Mouse (Mus musculus) c-Kit-positive CD71-positive TER-119-negative erythroid progenitor cells, embryonic 14.5 days (primary cell): ENCODE data around the gene Cyp4x1.

Source experiments
- DNase-seq: peaks from one replicate; pipeline ENCODE4 v3.0.0-alpha.2; 2013; ENCODE audit warnings: low read depth

Cyp4x1 gene

DNA sequence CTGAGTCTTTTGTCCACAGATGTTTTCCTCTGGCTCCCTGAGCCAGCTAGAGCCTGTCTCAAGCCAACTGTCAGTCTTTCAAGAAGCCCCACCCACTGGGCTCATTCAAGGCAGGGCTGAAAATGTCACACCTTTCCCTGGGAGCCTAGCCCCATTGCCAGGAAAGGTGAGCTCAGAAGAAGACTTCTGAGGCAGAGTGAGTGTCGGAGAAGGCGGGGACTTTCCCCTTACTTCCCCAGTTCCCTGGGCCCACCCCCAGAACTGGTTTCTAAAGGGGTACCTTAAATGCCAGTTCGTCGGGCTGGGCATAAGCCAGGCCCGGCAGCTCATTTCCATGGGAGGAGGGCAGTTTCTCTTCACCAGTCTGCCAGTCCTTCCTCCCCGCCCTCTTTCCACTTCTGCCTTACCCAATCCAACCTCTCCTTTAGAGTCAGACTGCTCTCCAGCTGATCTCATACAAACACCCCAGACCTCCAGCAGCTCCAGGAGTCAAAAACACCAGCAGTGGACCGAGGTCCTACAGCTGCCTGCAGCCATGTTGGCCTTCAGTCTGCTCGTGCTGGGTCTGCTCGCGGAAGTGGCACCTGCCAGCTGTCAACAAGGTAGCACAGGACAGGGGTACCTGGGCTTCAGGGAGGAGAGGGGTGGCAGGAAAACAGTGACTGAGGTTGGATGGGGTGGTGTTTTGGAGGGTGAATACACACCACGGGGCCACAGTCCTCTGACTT is 45.3 kb downstream of the Cyp4x1 start, which contains the start of gene Pdzk1ip1:
TSS of gene Pdzk1ip1 (plus strand) at position 98 of the 728 bp plus-strand sequence.
- no peak for DNase-seq

DNA sequence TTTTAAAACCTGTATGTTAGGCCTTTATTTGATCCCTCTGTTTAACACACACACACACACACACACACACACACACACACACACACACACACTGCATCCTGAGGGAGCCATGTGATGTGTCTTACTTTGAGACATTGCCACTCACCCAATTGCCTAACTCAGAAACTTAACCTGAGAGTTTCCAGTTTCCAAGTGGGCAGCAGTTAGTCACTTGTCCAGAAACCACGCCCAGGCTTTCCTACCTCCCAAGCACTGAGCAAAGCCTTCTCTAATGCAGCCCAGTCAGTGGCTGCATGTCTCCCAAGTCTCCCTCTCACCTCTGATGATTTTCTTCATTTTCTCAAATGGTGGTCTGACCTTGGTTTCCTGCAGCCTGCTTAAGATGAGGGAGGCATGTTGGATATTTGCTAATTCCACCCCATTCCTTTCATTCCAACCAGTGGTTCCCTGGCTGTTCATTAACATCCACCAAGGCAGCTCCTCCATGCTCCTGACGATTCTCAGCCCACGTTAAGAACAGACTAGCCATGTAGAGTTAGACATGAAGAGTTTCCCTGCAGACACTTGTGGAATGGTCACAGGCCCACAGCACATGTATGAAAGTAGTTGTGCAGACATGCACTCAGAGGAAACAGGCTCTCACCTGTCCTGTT is 47.2 kb downstream of the Cyp4x1 start:
- DNase-seq, result no peak

DNA sequence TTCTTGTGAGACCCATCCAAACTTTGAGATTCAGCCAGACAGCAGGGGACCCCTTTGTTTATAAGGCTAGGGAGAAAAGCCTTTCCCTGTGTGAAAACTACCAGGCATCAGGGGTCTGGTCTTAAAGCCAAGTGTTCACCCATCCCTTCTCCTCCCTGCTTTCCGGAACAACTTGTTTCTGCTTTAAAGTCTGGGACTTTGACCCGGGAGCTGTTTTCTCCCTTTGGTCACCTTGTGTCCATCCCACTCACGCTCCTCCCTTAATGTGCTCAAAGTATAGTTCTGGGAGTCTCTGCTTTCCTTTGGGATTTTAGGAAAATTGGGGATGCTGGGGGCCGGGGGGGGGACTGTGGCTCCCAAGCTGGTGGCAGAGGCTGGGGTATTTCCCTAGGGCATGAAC is 47.8 kb downstream of the Cyp4x1 start:
- no peak for DNase-seq

DNA sequence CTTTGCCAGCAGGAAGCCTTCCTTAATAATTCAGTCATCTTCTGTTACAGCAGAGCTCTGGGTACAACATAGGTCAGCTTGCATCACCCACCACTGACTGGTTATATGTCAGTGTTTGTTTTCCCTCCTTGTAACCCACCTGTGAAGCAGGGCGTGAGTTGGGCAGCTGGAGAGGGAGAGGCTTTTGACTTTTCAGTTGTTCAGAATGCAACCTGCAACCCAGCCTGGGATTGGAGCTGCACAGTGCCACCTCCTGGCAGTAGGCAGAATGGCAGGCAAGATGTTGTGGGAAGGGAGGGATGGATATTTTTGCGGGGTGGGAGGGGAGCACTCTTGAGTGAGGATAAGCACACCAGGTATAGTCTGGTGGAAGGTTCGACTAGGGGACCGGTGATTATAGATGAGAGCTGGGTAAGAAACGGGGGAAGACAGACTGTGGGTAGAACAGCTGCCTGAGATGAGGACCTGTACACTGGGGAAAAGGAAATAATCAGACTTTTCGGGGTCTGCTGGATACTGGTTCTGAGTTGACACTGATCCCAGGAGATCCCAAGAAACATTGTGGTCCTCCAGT is 48.5 kb downstream of the Cyp4x1 start:
- no peak for DNase-seq

DNA sequence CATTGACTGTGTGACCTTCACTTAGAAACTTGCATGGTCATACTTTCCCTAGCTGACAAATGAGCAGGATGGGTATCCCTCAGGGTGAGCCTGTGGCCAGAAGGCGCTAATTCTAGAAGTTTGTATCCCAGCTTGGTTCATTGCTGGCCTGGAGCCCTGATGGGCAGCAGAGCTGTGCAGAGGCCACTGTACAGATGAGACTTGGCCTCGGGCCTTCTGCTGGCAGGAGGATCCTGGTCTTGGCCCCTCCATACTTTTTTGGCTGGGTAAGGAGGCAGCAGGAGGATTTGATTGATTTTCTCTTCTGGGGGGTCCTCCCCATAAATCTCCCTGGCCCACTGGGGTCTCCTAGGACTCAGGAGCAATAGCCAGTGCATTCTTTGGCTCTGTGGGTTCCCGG is 51.0 kb downstream of the Cyp4x1 start:
- DNase-seq, result no peak

DNA sequence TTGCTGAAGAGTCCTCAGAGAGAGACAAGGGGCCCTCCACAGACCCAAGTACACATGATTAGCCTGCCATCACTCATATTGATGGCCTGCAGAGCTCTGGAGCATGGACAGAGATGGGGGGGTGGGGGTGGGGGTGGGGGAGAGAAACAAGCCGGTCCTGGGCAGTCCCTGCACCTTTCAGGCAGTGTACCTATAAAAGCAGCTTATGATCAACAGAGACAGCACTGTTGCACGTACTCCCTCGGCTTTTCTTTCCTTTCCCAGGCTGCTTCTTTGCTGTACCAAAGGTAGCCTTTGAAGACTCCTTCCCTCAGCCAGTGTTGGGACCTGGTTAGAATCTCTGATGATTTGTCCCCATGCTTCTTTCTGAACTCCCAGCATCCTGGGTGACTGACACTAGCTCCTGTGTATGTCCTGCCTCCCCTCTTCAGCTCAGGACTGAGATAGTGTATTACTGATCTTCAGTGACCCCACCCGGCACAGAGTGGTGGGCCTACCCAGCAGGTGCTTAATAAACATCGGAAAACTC is 54.2 kb downstream of the Cyp4x1 start:
- DNase-seq, result no peak

DNA sequence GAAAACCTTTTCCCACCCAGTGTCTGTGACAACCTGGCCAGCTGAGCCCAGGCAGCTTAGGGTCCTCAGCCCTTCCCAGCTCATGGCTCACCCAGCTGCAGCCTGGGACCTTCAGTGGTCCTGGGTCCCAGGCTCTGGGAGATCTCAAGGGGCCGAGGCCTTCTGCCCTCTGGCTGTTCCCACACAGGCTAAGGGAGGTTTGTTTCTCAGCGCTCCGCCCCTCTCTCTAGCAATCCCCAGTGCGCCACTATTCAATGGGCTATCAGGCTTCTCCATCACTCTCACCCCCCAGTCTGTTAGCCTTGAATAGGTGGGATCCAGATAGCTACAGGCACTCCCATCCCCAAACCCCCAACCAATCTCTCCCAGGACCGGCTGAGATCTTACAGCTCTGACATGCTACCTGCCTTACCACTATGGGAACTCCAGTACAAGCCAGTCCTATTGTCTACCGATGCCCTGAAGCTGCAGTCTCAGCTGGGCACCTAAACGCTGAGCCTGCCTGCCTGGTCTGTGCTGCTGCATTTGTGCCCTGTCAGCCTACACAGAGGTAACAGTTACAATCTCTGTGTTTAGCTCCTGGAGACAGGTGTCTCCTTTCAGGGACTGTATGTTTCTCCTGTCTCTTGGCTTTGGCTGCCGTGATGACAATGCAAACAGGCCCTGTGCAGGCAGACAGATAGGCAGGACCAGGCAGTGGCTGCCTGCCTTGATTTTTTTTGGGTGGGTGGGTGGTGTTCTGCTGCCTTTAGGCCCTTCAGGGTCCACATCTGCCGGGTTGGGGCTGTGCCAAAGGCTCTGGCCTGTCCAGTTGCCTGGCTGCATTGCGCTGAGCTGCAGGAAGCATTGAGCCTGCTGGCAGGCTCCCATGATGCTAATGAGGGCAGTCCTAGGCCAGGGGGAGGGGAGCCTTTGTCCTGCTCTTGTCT is 54.9 kb downstream of the Cyp4x1 start:
- no peak for DNase-seq

DNA sequence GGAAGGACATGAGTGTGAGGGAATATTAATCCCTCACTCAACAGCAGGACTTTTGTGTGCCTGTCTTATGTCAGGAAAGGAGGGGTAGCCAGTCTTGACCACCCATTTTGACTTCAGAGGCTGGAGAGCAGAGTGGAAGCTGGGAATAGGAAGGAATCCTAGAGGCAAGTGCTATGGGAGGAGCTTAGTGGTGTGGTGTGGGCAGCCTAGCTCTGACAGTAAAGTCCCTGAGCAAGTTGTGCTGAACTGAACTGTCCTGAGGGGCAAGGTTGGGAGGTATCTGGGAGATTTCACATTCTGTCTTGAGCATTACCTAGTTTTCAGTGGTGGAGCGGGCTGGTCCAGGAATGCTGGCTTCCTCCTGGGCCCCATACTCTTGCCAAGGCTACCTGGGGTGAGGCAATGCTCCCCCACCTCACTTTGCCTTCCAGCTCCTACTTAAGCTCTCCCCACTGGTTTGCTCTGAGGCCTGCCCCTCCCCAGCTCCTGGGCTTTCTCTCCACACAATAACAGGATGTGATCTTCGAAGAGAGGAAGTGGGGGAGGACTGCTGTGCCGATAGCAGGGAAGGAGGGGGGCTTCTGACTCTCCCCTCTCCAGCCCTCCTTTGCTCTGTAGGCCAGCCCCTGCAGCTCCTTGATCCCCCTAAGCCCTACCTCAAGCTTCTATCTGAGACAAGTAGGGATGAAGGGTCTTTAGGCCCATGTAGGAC is 58.7 kb downstream of the Cyp4x1 start:
- no peak for DNase-seq

DNA sequence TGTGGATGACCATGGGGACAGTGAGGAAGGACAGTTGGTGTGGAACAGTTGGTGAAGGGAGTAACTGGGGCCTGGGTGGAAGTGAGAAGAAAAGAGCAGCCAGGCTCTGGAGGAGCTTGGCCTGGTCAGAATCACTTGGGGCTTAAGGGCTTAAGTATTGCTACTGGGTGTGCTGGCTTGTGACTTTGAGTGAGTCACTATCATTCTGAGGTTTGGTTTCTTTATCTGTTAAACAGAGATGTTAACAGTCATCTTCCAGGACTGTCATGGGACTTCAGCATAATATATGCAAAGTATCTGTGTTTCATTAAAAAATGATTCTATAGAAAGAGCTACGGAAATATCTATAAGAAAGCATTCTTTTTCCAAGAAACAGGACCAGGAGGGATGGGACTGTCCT is 59.3 kb downstream of the Cyp4x1 start:
- no peak for DNase-seq

DNA sequence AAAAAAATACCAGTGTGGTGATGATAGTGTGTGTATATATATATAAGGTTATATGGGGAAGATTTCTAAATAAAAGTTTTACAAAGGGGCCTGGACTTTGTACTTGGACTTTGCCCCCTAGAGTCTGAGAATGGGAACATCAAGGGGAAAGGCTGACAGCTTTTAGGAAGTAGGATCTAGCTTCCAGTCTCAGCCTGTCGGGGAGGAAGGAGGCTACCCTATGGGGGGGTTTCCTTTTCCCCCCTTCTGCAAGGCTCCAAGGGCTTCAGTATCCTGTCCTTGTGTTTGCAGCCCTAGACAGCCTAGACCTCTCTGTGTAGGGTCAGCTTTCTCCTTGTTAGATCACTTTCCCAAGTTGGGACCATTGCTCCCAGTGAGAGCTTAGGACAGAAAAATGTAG is 62.4 kb downstream of the Cyp4x1 start:
- DNase-seq, result no peak

DNA sequence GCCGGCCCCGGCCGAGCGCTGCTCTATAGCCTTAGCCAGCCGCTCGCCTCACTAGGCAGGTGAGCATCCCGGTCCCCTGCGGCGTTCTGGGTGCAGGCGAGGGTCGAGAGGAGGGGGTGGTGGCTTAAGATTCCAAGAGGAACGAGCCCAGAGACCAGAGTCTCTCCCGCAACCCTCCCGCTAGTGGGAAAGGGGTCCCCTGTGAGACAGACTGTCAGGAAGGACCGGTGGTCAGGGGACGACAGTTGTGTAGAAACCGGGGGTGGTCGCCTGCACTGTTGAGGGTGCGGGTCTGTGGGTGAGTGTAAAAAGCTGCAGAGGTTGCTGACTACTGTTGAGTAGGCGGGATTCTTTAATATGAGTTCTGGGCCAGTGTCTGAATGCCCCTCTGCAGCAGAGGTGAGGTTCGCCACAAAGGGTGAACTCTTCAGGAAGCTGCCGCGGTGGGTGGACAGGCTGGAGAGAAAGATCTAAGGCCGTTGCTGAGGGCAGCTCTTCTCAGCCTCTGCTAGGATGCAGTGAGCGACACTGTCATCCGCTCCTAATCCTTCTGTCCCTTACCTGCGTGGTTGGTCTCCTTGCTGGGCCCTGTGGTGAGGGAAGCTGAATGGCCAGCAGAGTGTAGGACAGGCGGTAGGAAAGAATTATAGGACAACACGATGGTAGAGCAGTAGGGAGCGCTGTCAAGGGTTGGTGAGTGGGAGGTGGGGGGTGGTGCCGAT is 70.4 kb downstream of the Cyp4x1 start:
- no peak for DNase-seq

DNA sequence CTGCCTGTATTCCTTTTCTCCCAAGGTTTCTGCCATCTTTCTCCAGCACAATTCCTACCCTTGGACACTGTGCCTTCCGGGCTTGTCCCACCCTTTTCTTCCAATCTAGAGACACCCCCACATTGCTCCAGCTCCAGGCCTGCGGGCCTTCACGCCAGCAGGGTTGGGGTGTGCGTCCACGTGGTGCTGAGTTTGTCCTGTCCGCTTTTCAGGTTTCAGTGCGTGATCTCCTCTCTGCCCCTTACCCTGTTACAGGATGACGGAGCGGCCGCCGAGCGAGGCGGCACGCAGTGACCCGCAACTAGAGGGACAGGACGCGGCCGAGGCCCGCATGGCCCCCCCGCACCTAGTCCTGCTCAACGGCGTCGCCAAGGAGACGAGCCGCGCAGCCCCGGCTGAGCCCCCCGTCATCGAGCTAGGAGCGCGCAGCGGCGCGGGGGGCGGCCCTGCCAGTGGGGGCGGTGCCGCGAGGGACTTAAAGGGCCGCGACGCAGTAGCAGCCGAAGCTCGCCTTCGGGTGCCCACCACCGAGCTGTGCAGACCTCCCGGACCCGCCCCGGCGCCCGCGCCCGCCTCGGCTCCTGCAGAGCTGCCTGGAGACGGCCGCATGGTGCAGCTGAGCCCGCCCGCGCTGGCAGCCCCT is 71.1 kb downstream of the Cyp4x1 start:
- DNase-seq, result no peak

DNA sequence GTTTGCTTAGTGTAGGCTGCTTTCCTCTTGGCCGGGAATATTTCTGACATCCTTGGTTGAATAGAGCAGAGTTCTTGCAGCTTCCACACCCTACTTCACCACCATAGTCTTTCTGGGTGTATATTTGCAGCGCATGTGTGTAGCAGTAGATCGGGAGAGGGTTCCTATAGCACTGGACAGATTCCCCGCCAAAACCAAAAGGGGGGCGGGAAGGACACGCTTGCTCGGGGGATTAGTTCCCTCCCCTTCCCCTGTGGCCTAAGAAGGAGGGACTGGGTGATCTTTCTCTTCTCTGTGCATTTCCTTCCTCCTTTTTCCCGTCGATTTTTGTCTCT is 71.6 kb downstream of the Cyp4x1 start:
- no peak for DNase-seq

DNA sequence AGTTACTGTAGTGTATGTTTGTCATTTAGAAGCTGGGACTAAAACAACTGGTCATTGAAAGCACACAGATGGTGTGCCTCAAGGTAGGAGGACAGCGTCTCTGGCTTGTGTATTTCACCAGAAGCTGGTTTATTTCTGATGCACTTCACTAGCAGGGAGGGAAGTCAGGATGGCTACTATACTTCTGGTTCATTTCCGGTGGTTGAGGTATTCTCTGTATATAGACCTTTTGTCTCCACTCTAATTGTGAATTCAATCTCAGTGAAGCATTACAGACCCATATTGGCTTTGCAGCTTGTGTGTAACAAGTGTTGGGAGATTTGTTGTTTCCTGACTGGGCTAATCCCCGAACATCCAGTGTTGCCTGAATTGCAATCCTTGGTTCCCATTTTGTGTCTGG is 73.3 kb downstream of the Cyp4x1 start:
- DNase-seq, result no peak

DNA sequence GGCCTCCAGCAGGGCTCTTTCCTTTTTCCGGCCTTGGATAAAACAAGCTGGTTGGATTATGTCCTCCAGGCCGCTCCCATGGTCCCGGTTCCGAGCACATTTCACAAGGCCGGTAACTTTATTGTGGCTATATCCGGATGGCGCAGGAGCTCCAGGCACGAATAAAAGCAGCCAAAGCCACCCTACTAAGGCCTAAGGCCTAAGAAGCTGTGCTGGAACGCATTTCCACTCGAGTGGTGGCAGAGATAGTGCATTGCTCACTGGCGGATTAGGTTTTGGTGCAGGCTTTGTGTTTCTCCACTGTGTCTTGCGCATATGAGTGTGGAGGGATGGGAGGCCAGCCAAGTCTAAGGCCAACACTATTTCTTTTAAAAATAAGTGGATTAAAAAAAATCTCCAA is 74.2 kb downstream of the Cyp4x1 start:
- DNase-seq, result no peak

DNA sequence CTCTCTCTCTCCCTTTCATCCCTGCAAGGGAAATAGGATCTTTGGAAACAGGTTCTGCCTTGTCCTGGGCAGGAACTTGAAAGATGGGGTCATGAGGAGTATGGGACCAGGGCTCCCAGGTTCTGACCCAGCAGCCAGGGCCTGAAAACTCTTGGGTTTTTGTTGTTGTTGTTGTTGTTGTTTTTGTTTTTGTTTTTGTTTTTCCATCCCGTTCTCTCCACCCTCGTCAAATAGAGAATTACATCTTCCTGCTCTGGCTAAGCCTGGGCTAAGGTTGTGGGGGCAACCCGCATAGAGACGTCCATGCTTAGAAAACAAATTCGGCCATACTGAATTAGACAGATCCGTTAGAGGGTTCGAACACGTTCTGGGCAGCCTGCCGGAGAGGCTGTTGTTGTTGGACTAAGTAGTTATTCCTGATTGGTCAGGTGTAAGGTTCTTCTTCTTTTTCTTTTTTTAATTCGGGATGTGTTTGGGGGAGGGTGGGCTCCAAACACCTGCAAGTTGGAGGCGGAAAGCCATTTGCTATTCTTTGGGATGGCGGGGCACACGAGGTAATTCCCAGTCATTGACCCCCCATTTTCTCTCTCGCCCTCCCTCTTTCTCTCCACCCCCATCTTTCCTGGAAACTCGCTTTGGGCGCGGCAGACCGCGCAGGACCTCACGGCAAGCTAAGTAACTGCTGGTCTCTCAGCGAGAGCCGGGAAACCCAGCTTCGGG is 75.0 kb downstream of the Cyp4x1 start:
- no peak for DNase-seq

DNA sequence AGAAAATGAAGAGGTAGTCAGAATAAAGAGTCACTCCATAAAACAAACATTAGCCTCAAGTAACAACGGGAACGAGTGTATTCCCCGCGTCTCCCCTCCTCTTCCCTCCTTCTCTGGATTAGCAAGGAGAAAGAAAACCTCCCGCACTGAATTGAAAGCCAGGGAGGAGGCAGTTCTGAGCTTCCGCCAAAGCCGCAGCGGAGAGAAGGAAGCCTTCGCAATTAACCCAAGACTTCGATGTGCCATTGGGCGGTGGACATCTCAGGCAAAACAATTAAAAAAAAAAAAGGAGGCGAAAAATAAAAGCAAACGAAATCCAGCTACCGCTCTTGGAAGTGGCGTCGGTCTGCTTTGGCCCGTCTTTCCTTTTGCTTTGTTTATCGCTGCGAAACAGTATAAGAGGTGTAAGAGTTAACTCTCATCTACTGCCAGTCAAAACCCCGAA is 75.7 kb downstream of the Cyp4x1 start:
- no peak for DNase-seq

DNA sequence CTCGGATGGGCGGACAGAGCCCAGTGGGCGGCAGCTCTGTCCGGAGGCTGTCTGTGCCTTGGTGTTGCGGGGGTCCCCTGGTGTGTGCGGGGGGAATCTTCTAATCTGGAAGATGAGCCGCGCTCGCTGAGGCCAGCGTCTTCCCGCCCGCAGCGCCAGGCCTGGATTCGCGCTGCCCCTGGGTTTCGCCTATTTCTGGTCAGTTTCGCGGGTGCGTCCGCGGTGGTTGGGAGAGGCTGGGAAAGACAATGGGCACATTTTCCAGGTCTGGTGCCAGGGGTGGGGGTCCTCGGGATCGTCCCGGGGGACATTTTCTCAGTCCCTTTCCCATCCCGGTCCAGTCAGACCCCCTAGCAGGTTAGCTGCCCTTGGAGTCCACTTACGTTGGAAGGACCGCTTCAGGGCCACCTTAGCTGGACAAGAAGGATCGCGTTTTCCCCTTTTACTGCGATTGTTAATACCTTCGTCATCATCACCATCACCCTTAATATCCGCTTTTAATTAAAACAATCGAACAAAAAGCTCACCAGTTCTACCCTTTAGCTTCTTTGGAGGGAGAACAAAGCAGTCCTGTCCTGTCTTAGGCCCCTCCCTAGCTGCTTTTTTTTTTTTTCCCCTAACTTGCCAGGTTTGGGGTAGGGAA is 76.3 kb downstream of the Cyp4x1 start:
- no peak for DNase-seq
